Mouse (Mus musculus): Measurements from ENCODE around the gene Prpf3. TPM values are rescaled to one million over a fixed set of nuclear protein-coding genes. Genes with fewer than 3 reads are reported as not detected.
A peak's percentile ranks its signal among the peaks of the same experiment; 100 is the strongest.

Gene Prpf3
- polyA plus RNA-seq, 1 experiment = 32.5 TPM

DNA sequence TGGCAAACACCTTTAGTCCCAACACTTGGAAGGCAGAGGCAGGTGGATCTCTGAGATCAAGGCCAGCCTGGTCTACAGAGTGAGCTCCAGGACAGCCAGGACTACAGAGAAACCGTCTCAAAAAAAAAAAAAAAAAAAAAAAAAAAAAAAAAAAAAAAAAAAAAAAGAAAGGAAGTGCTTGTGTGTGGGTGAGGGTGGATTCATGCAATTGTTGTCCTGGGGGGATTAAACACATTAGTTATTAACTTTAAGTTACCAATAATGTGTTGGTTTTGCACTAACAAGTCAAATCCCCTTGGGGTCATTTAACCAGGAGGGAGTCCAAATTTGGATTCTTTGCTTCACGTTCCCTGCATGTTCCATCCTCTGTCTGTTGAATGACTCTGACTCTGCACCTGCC is 29.4 kb downstream of the Prpf3 start:
- Histone ChIP-seq H3K36me3 (ENCODE audit: control insufficient read depth, insufficient read depth, low read length) (peaks cover 30% of the 10 kb centered on the region), H3K4me3 (ENCODE audit: control insufficient read depth, insufficient read depth, low read length) (no peak overlapping the region), H3K4me1 (replicated peaks; ENCODE audit: control insufficient read depth, insufficient read depth, low read length) (no peaks in the 10 kb centered on the region), H3K27me3 (ENCODE audit: control insufficient read depth, insufficient read depth, low read length) (no peaks in the 10 kb centered on the region), H3K27ac (ENCODE audit: control insufficient read depth, insufficient read depth, low read length) (no peak overlapping the region)
- no peak for DNase-seq
- 59% methylated on average over 2 of the region's 2 CpGs for WGBS
- TF ChIP-seq CTCF (IDR thresholded peaks at IDR 0.05; ENCODE audit: borderline replicate concordance, control insufficient read depth, extremely low read depth, insufficient read depth, low read length, poor library complexity) (no peak), POLR2A (IDR thresholded peaks at IDR 0.05; ENCODE audit: control insufficient read depth, extremely low read depth, insufficient read depth, low read length, poor library complexity) (no peak)

DNA sequence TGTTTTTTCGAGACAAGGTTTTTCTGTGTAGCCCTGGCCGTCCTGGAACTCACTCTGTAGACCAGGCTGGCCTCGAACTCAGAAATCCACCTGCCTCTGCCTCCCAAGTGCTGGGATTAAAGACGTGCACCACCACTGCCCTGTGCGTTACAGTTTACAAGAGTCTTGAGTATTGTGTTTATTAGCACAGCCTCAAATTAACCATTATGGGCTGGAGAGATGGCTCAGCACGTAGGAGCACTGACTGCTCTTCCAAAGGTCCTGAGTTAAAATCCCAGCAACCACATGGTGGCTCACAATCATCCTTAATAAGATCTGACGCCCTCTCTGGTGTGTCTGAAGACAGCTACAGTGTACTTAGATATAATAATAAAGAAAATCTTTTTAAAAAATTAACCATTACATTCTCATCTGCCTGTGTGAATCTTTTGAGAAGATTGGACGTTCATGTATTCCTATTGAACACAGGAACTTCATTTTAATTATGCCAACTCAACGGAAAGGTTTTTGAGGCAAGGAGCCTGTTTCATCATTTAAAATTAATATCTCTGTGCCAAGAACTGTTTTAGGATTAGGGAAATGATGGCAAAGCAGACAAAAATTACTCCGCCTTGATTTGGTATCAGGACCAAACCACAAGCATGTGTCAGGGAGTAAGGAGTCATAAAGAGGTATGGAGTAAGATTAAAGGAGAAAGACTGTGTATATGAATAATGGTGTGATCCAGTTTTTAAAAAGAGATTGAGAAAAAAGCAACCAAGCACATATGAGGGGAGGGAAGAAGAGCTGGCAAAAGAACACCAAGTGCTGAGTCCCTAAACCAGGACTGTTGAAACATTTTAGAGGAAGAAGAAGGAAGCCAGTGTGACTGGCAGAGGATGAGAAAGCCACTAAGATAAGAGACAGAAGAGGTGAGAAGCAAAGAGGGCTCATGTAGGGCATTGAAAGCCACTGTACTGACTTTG is 35.4 kb downstream of the Prpf3 start:
- DNase-seq = no peak
- TF ChIP-seq POLR2A (IDR thresholded peaks at IDR 0.05; ENCODE audit: control insufficient read depth, extremely low read depth, insufficient read depth, low read length, poor library complexity) = no peak
- no peak for TF ChIP-seq CTCF (IDR thresholded peaks at IDR 0.05; ENCODE audit: borderline replicate concordance, control insufficient read depth, extremely low read depth, insufficient read depth, low read length, poor library complexity)
- Histone ChIP-seq H3K4me1 (replicated peaks; ENCODE audit: control insufficient read depth, insufficient read depth, low read length) (peaks cover 2% of the 10 kb centered on the region; the same call in 1 of the 2 replicates), H3K4me3 (ENCODE audit: control insufficient read depth, insufficient read depth, low read length) (peak overlapping the region; percentile 54), H3K36me3 (ENCODE audit: control insufficient read depth, insufficient read depth, low read length) (no peaks in the 10 kb centered on the region), H3K27ac (ENCODE audit: control insufficient read depth, insufficient read depth, low read length) (peak overlapping the region; percentile 29; the same call in 1 of the 2 replicates), H3K27me3 (ENCODE audit: control insufficient read depth, insufficient read depth, low read length) (no peaks in the 10 kb centered on the region)
- WGBS = 33% methylated on average over 10 of the region's 10 CpGs

- DNase-seq = peak; percentile 100
- no peaks in the 10 kb centered on the region for H3K27me3 ChIP-seq (ENCODE audit: control insufficient read depth, insufficient read depth, low read length)
- peak overlapping the region; percentile 54 for H3K4me3 ChIP-seq (ENCODE audit: control insufficient read depth, insufficient read depth, low read length)
- peak overlapping the region; percentile 67 for H3K27ac ChIP-seq (ENCODE audit: control insufficient read depth, insufficient read depth, low read length)
- peaks cover 2% of the 10 kb centered on the region; the same call in 1 of the 2 replicates for H3K4me1 ChIP-seq (replicated peaks; ENCODE audit: control insufficient read depth, insufficient read depth, low read length)
- TF ChIP-seq POLR2A (IDR thresholded peaks at IDR 0.05; ENCODE audit: control insufficient read depth, extremely low read depth, insufficient read depth, low read length, poor library complexity) (peak; percentile 87; the same call in 1 of the 2 replicates), CTCF (IDR thresholded peaks at IDR 0.05; ENCODE audit: borderline replicate concordance, control insufficient read depth, extremely low read depth, insufficient read depth, low read length, poor library complexity) (0 out of 2 replicates have a peak, but pooled peaks have one; percentile 24)
- under 1% methylated on average over 49 of the region's 49 CpGs for WGBS
- H3K36me3 ChIP-seq (ENCODE audit: control insufficient read depth, insufficient read depth, low read length) = no peaks in the 10 kb centered on the region
Observed at GRCm38 (mm10) chr3:95819351-95819985, 36.2 kb downstream of the Prpf3 start.

DNA sequence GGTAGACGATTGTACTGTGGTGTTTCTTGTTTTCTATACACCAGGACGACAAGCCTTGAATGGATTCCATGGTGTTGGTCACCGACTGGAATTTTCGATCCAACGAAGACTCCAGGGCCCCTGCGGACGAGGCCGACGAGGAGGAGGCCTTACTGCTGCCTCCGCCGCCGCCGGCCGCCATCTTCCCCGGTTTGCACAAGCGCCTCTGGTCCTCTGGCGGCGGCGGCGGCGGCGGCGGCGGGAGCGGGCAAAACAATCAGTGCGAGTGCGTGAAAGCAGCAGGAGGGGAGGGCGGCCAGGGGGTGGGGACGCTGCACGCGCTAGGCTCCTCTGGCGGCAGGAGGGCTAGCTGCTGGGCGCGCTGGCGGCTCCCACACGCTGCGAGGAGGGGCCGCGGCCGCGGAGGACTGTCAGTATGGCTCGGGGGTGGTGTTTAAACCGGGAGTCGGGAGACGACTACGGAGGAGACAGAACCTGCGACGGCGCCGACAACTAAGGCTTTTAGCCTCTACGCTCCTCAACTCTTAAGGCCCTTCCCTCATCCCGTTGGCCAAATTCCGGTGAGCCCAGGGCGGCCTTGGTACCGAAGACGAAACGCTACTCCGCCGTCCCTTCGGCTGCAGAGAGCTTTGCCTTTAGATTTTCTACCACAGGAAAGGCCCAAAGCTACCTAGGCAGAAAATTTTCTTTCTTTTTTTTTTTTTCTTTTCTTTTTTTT is 37.0 kb downstream of the Prpf3 start, which contains the start of gene Rprd2:
Gene Rprd2, minus strand, starts transcription at position 293 of the 718 bp plus-strand sequence.
- Histone ChIP-seq H3K36me3 (ENCODE audit: control insufficient read depth, insufficient read depth, low read length) (no peaks in the 10 kb centered on the region), H3K27ac (ENCODE audit: control insufficient read depth, insufficient read depth, low read length) (peak within 1 kb of the TSS; percentile 87), H3K27me3 (ENCODE audit: control insufficient read depth, insufficient read depth, low read length) (no peaks in the 10 kb centered on the region), H3K4me1 (replicated peaks; ENCODE audit: control insufficient read depth, insufficient read depth, low read length) (peaks cover 2% of the 10 kb centered on the region; the same call in 1 of the 2 replicates), H3K4me3 (ENCODE audit: control insufficient read depth, insufficient read depth, low read length) (peak within 1 kb of the TSS; percentile 80)
- DNase-seq = peak; percentile 70
- TF ChIP-seq POLR2A (IDR thresholded peaks at IDR 0.05; ENCODE audit: control insufficient read depth, extremely low read depth, insufficient read depth, low read length, poor library complexity) (peak; percentile 44; the same call in 1 of the 2 replicates), CTCF (IDR thresholded peaks at IDR 0.05; ENCODE audit: borderline replicate concordance, control insufficient read depth, extremely low read depth, insufficient read depth, low read length, poor library complexity) (no peak)
- under 1% methylated on average over 60 of the region's 60 CpGs for WGBS

GRCm38 (mm10) chr3:95818026-95818511 is 37.6 kb downstream of the Prpf3 start:
- peaks cover 2% of the 10 kb centered on the region; the same call in 1 of the 2 replicates for H3K4me1 ChIP-seq (replicated peaks; ENCODE audit: control insufficient read depth, insufficient read depth, low read length)
- no peak for DNase-seq
- peak overlapping the region; percentile 80 for H3K4me3 ChIP-seq (ENCODE audit: control insufficient read depth, insufficient read depth, low read length)
- TF ChIP-seq POLR2A (IDR thresholded peaks at IDR 0.05; ENCODE audit: control insufficient read depth, extremely low read depth, insufficient read depth, low read length, poor library complexity) = no peak; the same call in 1 of the 2 replicates
- no peak for TF ChIP-seq CTCF (IDR thresholded peaks at IDR 0.05; ENCODE audit: borderline replicate concordance, control insufficient read depth, extremely low read depth, insufficient read depth, low read length, poor library complexity)
- under 1% methylated on average over 21 of the region's 21 CpGs for WGBS
- H3K27ac ChIP-seq (ENCODE audit: control insufficient read depth, insufficient read depth, low read length) = peak overlapping the region; percentile 87
- no peaks in the 10 kb centered on the region for H3K36me3 ChIP-seq (ENCODE audit: control insufficient read depth, insufficient read depth, low read length)
- H3K27me3 ChIP-seq (ENCODE audit: control insufficient read depth, insufficient read depth, low read length) = no peaks in the 10 kb centered on the region

Data from thymus, adult 2 months (tissue).